Mouse (Mus musculus): ENCODE data around the gene Sptan1. TPM values are rescaled to one million over a fixed set of nuclear protein-coding genes. Genes with fewer than 3 reads are reported as not detected.

Sptan1 gene
- 89.0 and 98.6 TPM in 2 replicates for total RNA-seq (2014; rRNA removed)
- polyA plus RNA-seq (2012; rRNA removed), result 61.4 and 71.3 TPM in 2 replicates

- H3K4me3 ChIP-seq (ENCODE audit: insufficient read depth, low read depth, low read length), result peak within 1 kb of the TSS; percentile 99
- DNase-seq (ENCODE audit: extremely low read depth, low read depth, low spot score), result peak; percentile 76
- H3K79me2 ChIP-seq (ENCODE audit: control insufficient read depth, insufficient read depth, low read length), result peaks cover 11% of the 10 kb centered on the region
- peaks cover 3% of the 10 kb centered on the region; the same call in 1 of the 2 replicates for H3K36me3 ChIP-seq (ENCODE audit: control insufficient read depth, insufficient read depth, low read length)
- peak within 1 kb of the TSS; percentile 97 for H3K27ac ChIP-seq (replicated peaks; ENCODE audit: insufficient read depth, low read depth, low read length)
- H3K9ac ChIP-seq (ENCODE audit: low read depth, low read length), result peak within 1 kb of the TSS; percentile 100
- TF ChIP-seq POLR2A (IDR thresholded peaks at IDR 0.05; ENCODE audit: extremely low read depth, insufficient read depth, low read length) (peak; percentile 99), CTCF (IDR thresholded peaks at IDR 0.05; ENCODE audit: low read depth, low read length) (no peak)
- H3K27me3 ChIP-seq (ENCODE audit: control insufficient read depth, insufficient read depth, low read length), result no peaks in the 10 kb centered on the region
- H3K4me1 ChIP-seq (ENCODE audit: control insufficient read depth, insufficient read depth, low read length), result peaks cover 17% of the 10 kb centered on the region
- under 1% methylated on average over 82 of the region's 82 CpGs for WGBS
Observed at GRCm38 (mm10) chr2:29965250-29965843, at the start of gene Sptan1. TSS of gene Sptan1 (plus strand) at chr2:29965560.

GRCm38 (mm10) chr2:29917621-29918020, 47.7 kb upstream of the Sptan1 start:
- no peak for TF ChIP-seq CTCF (IDR thresholded peaks at IDR 0.05; ENCODE audit: low read depth, low read length)
- no peak for TF ChIP-seq POLR2A (IDR thresholded peaks at IDR 0.05; ENCODE audit: extremely low read depth, insufficient read depth, low read length)
- peaks cover 4% of the 10 kb centered on the region; the same call in 1 of the 2 replicates for H3K36me3 ChIP-seq (ENCODE audit: control insufficient read depth, insufficient read depth, low read length)
- no peaks in the 10 kb centered on the region for H3K27me3 ChIP-seq (ENCODE audit: control insufficient read depth, insufficient read depth, low read length)
- WGBS, result 96% methylated on average over 11 of the region's 11 CpGs
- no peak overlapping the region for H3K4me3 ChIP-seq (ENCODE audit: insufficient read depth, low read depth, low read length)
- no peak overlapping the region for H3K27ac ChIP-seq (replicated peaks; ENCODE audit: insufficient read depth, low read depth, low read length)
- H3K79me2 ChIP-seq (ENCODE audit: control insufficient read depth, insufficient read depth, low read length), result no peaks in the 10 kb centered on the region
- no peak for DNase-seq (ENCODE audit: extremely low read depth, low read depth, low spot score)
- H3K4me1 ChIP-seq (ENCODE audit: control insufficient read depth, insufficient read depth, low read length), result peaks cover 3% of the 10 kb centered on the region; the same call in 1 of the 2 replicates
- H3K9ac ChIP-seq (ENCODE audit: low read depth, low read length), result no peak overlapping the region

DNA sequence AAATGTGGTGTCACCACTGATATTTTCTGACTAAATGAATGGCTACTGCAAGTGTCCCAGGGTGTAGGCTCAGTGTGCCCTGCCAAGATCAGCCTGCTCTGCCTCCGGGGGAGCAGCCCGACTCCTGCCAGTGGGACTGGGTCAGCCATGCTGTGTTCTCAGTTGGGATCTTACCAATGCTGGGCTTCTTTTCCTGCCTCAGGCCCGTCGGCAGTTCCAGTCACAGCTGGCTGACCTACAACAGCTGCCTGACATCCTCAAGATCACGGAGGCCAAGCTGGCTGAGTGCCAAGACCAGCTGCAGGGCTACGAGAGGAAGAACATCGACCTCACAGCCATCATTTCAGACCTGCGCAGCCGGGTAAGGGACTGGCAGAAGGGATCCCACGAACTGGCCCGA, 43.3 kb upstream of the Sptan1 start:
- Histone ChIP-seq H3K27ac (replicated peaks; ENCODE audit: insufficient read depth, low read depth, low read length) (no peak overlapping the region), H3K4me1 (ENCODE audit: control insufficient read depth, insufficient read depth, low read length) (no peaks in the 10 kb centered on the region), H3K4me3 (ENCODE audit: insufficient read depth, low read depth, low read length) (no peak overlapping the region), H3K36me3 (ENCODE audit: control insufficient read depth, insufficient read depth, low read length) (peaks cover 15% of the 10 kb centered on the region; the same call in 1 of the 2 replicates), H3K27me3 (ENCODE audit: control insufficient read depth, insufficient read depth, low read length) (no peaks in the 10 kb centered on the region), H3K79me2 (ENCODE audit: control insufficient read depth, insufficient read depth, low read length) (no peaks in the 10 kb centered on the region), H3K9ac (ENCODE audit: low read depth, low read length) (no peak overlapping the region)
- TF ChIP-seq CTCF (IDR thresholded peaks at IDR 0.05; ENCODE audit: low read depth, low read length), result no peak
- TF ChIP-seq POLR2A (IDR thresholded peaks at IDR 0.05; ENCODE audit: extremely low read depth, insufficient read depth, low read length), result no peak
- WGBS, result 61% methylated on average over 11 of the region's 11 CpGs
- no peak for DNase-seq (ENCODE audit: extremely low read depth, low read depth, low spot score)

DNA sequence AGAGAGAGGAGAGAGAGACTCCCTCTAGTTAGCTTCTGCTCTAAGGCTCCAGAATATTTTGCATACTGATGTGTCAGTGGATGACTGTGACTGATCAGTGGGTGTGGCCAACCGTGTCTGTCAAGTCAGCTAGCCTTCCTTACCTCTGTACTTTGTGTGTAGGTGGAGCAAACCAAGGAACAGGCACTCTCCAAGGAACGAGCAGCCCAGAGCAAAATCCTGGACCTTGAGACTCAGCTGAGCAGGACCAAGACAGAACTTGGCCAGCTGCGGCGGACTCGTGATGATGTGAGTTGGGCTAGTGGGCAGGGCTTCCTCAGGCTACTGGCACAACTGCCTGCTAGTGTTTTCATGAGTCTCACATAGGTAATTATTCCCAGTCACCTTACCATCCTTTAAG, 38.8 kb upstream of the Sptan1 start:
- Histone ChIP-seq H3K4me1 (ENCODE audit: control insufficient read depth, insufficient read depth, low read length) (no peaks in the 10 kb centered on the region), H3K4me3 (ENCODE audit: insufficient read depth, low read depth, low read length) (no peak overlapping the region), H3K27me3 (ENCODE audit: control insufficient read depth, insufficient read depth, low read length) (no peaks in the 10 kb centered on the region), H3K36me3 (ENCODE audit: control insufficient read depth, insufficient read depth, low read length) (peaks cover 17% of the 10 kb centered on the region), H3K9ac (ENCODE audit: low read depth, low read length) (no peak overlapping the region), H3K79me2 (ENCODE audit: control insufficient read depth, insufficient read depth, low read length) (no peaks in the 10 kb centered on the region), H3K27ac (replicated peaks; ENCODE audit: insufficient read depth, low read depth, low read length) (no peak overlapping the region)
- no peak for TF ChIP-seq POLR2A (IDR thresholded peaks at IDR 0.05; ENCODE audit: extremely low read depth, insufficient read depth, low read length)
- TF ChIP-seq CTCF (IDR thresholded peaks at IDR 0.05; ENCODE audit: low read depth, low read length), result no peak
- WGBS, result 95% methylated on average over 5 of the region's 5 CpGs
- DNase-seq (ENCODE audit: extremely low read depth, low read depth, low spot score), result no peak

- Histone ChIP-seq H3K4me1 (ENCODE audit: control insufficient read depth, insufficient read depth, low read length) (no peaks in the 10 kb centered on the region), H3K79me2 (ENCODE audit: control insufficient read depth, insufficient read depth, low read length) (no peaks in the 10 kb centered on the region), H3K9ac (ENCODE audit: low read depth, low read length) (no peak overlapping the region), H3K27me3 (ENCODE audit: control insufficient read depth, insufficient read depth, low read length) (no peaks in the 10 kb centered on the region), H3K27ac (replicated peaks; ENCODE audit: insufficient read depth, low read depth, low read length) (no peak overlapping the region), H3K36me3 (ENCODE audit: control insufficient read depth, insufficient read depth, low read length) (peaks cover 9% of the 10 kb centered on the region), H3K4me3 (ENCODE audit: insufficient read depth, low read depth, low read length) (no peak overlapping the region)
- no peak for DNase-seq (ENCODE audit: extremely low read depth, low read depth, low spot score)
- WGBS, result 92% methylated on average over 10 of the region's 10 CpGs
- TF ChIP-seq CTCF (IDR thresholded peaks at IDR 0.05; ENCODE audit: low read depth, low read length) (no peak), POLR2A (IDR thresholded peaks at IDR 0.05; ENCODE audit: extremely low read depth, insufficient read depth, low read length) (no peak)
Observed at GRCm38 (mm10) chr2:29930506-29930905, 34.9 kb upstream of the Sptan1 start.

DNA sequence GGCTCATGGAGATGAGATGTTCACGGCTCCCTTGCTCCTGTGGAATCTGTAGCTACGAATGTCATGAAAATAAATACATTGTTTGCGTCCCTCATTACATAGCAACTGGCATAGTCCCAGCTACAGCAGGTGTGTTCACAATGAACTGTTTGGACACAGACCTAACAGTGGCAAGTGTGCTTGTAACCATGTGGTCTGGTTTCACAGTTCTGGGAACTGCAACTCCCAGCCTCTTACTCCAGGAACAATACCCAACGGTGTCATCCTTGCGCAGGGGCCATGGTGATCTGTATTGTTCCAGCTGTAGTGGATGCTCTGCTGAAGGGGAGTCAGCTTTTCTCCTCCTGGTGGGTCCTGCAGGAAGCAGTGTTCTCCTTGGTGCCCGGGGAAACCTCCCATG, 34.2 kb upstream of the Sptan1 start:
- DNase-seq (ENCODE audit: extremely low read depth, low read depth, low spot score), result no peak
- WGBS, result 92% methylated on average over 6 of the region's 6 CpGs
- Histone ChIP-seq H3K79me2 (ENCODE audit: control insufficient read depth, insufficient read depth, low read length) (no peaks in the 10 kb centered on the region), H3K36me3 (ENCODE audit: control insufficient read depth, insufficient read depth, low read length) (peaks cover 6% of the 10 kb centered on the region), H3K4me1 (ENCODE audit: control insufficient read depth, insufficient read depth, low read length) (peaks cover 3% of the 10 kb centered on the region), H3K27ac (replicated peaks; ENCODE audit: insufficient read depth, low read depth, low read length) (no peak overlapping the region), H3K27me3 (ENCODE audit: control insufficient read depth, insufficient read depth, low read length) (no peaks in the 10 kb centered on the region), H3K9ac (ENCODE audit: low read depth, low read length) (no peak overlapping the region), H3K4me3 (ENCODE audit: insufficient read depth, low read depth, low read length) (no peak overlapping the region)
- no peak for TF ChIP-seq POLR2A (IDR thresholded peaks at IDR 0.05; ENCODE audit: extremely low read depth, insufficient read depth, low read length)
- no peak for TF ChIP-seq CTCF (IDR thresholded peaks at IDR 0.05; ENCODE audit: low read depth, low read length)
